Mouse (Mus musculus) liver, embryonic 14.5 days (tissue): ENCODE data around the gene Ifih1.

Source experiments
- CTCF ChIP-seq: IDR thresholded peaks from 2 replicates; pipeline ENCODE4 v1.5.1; 2016; ENCODE audit warnings: antibody characterized with exemption, low read depth, control low read depth
- EP300 ChIP-seq: IDR thresholded peaks from 2 replicates; pipeline ENCODE4 v1.6.1; 2016; ENCODE audit warnings: antibody characterized with exemption, low read depth

DNA sequence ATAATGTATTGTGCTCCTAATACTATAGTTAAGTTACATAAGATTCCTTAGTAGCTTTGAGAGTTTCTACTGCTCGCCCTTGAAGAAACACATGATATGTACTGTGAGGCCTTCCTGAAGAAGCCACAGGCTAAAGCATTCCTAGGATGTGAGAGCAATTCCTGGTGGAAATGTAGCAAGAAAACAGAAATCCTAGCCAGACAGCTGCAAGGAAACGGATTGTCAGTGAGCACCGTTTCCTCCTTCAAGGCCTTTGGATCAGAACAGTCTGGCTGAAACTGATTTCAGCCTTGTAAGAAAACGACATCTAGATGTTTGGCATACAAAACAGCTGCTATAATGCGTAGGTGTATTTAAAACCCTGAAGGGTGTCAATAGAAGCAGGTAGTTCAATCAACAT lies 49.5 kb downstream of the Ifih1 start:
- TF ChIP-seq EP300 (no peak), CTCF (no peak)
